8 mouse cellular contexts compared by ENCODE assay signal in genomic region chr2:4601034-4601890, GRCm38 (mm10). TPM values are rescaled to one million over a fixed set of nuclear protein-coding genes. Genes with fewer than 3 reads are reported as not detected.
DNase-seq lines count a peak whose midpoint lies in the region; ATAC-seq and TF ChIP-seq lines count a peak whose summit lies in the region.

No protein-coding gene starts in this region.

- no peak overlapping the region for H3K4me3 ChIP-seq in E14TG2a.4 (replicated peaks; ENCODE audit: low read length)
- H3K4me3 ChIP-seq in liver, embryonic 13.5 days (replicated peaks), result no peak overlapping the region
- H3K4me3 ChIP-seq in neural tube, embryonic 15.5 days (replicated peaks), result no peak overlapping the region

- H3K4me2 ChIP-seq in liver, embryonic 13.5 days, result no peak overlapping the region
- no peak overlapping the region for H3K4me2 ChIP-seq in neural tube, embryonic 15.5 days

- peaks cover 68% of the 10 kb centered on the region for H3K36me3 ChIP-seq in E14TG2a.4 (ENCODE audit: insufficient read depth, low read length)
- H3K36me3 ChIP-seq in liver, embryonic 13.5 days, result peaks cover 99% of the 10 kb centered on the region
- peaks cover 43% of the 10 kb centered on the region for H3K36me3 ChIP-seq in neural tube, embryonic 15.5 days

- DNase-seq in adipocyte (ENCODE audit: low spot score), result peak; percentile 69
- DNase-seq in heart, adult 8-10 months (ENCODE audit: low spot score), result peak; percentile 73
- DNase-seq in kidney, postnatal 14 days, result peak; percentile 76
- no peak for DNase-seq in liver, embryonic 13.5 days
- DNase-seq in yolk sac, embryonic 10.5 days (ENCODE audit: low spot score), result peak; percentile 38

- no peaks in the 10 kb centered on the region for H3K9me3 ChIP-seq in E14TG2a.4 (ENCODE audit: low read length)
- no peaks in the 10 kb centered on the region for H3K9me3 ChIP-seq in liver, embryonic 13.5 days (replicated peaks)
- no peaks in the 10 kb centered on the region for H3K9me3 ChIP-seq in neural tube, embryonic 15.5 days (replicated peaks)

- H3K27me3 ChIP-seq in E14TG2a.4 (ENCODE audit: insufficient read depth, low read length), result no peaks in the 10 kb centered on the region
- H3K27me3 ChIP-seq in liver, embryonic 13.5 days, result no peaks in the 10 kb centered on the region
- no peaks in the 10 kb centered on the region for H3K27me3 ChIP-seq in neural tube, embryonic 15.5 days (replicated peaks)

- H3K27ac ChIP-seq in liver, embryonic 13.5 days, result no peak overlapping the region
- H3K27ac ChIP-seq in neural tube, embryonic 15.5 days (replicated peaks), result peak overlapping the region; percentile 42

- TF ChIP-seq CTCF in E14TG2a.4 (conservative IDR thresholded peaks at IDR 0.05; ENCODE audit: low read length), result peak; percentile 74

- H3K9ac ChIP-seq in liver, embryonic 13.5 days, result no peak overlapping the region
- H3K9ac ChIP-seq in neural tube, embryonic 15.5 days (replicated peaks), result no peak overlapping the region

- ATAC-seq in common myeloid progenitor, adult 5-6 weeks (replicated peaks; ENCODE audit: low read depth, poor library complexity, severe bottlenecking), result peak; percentile 80
- ATAC-seq in liver, embryonic 13.5 days (ENCODE audit: low read depth), result 0 out of 2 replicates have a peak, but pooled peaks have one; percentile 29
- 0 out of 2 replicates have a peak, but pooled peaks have one; percentile 19 for ATAC-seq in neural tube, embryonic 15.5 days (ENCODE audit: low FRiP score)

- H3K4me1 ChIP-seq in E14TG2a.4 (replicated peaks; ENCODE audit: low read depth, low read length), result peaks cover 85% of the 10 kb centered on the region
- H3K4me1 ChIP-seq in liver, embryonic 13.5 days (replicated peaks), result no peaks in the 10 kb centered on the region
- H3K4me1 ChIP-seq in neural tube, embryonic 15.5 days, result peaks cover 14% of the 10 kb centered on the region

- 64% methylated on average over 15 of the region's 15 CpGs for WGBS in liver, embryonic 13.5 days (ENCODE audit: insufficient replicate concordance)
- 56% methylated on average over 15 of the region's 15 CpGs for WGBS in neural tube, embryonic 15.5 days

RNA-seq across cellular contexts. Expression of gene Prpf18, which starts 50.7 kb away (rescaled TPM):
- total RNA-seq in common myeloid progenitor, adult 5-6 weeks (2017), result 72.1 and 101 TPM in 2 replicates
- 10 to 100 TPM; 34.0 to 37.1 (median 35.2) TPM for total RNA-seq in heart, adult 8-10 months (2022)
- 27.3 and 34.2 TPM in 2 replicates for polyA plus RNA-seq in liver, embryonic 13.5 days (2015; fragmentation: Nextera tagmentation; extraction: Ambion mirVana)
- 39.5 and 40.5 TPM in 2 replicates for polyA plus RNA-seq in neural tube, embryonic 15.5 days (2015; fragmentation: Nextera tagmentation; extraction: Ambion mirVana)

Comparison
In these comparisons a context has a peak if more than half of its experiments do, and no peak if none do; other contexts are left out.
1. ATAC-seq: peak in every context shown above with its lines; median percentile 80 in common myeloid progenitor, adult 5-6 weeks; 29 in liver, embryonic 13.5 days; 19 in neural tube, embryonic 15.5 days.